Mouse (Mus musculus): Measurements from ENCODE around the gene Gramd1b. TPM values are rescaled to one million over a fixed set of nuclear protein-coding genes. Genes with fewer than 3 reads are reported as not detected.

Gramd1b gene
- polyA plus RNA-seq, 1 experiment: 79.8 TPM

DNA sequence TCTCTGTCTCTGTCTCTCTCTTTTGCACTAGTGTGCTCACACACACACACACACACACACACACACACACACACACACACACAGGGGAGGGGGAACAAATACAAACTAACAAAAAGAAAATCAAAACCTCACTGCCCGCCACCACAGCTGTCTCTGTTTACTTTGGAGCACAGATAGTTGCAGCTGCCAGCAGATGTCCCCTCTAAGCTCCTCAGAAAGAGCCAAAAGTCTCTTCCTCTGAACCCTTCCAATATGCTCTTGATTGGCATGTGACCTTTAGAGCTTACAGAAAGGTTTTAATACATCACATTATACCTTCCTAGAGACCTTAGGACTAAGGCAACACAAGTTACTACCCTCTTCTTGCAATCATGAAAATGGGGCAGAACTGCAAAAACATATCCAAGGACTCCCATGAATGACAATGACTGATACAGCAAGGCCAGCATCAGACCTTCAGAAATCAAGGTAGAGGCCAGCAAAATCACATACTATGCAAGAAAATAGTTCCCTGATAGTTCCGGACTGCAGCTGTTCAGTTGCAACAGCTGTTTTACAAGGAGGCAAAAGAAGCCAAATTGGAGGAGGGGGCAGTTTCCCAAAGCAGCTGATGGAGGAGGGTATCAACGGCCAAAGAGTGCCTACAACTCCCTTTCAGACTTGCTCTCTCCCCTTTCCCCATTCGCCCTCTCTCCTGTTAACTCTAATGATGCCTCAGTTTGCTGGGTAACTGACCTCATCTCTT, 72.5 kb downstream of the Gramd1b start:
- no peak for DNase-seq (ENCODE audit: low read depth)

GRCm38 (mm10) chr9:40457448-40457847, 73.7 kb downstream of the Gramd1b start:
- DNase-seq (ENCODE audit: low read depth): no peak

GRCm38 (mm10) chr9:40456191-40456590, 75.0 kb downstream of the Gramd1b start:
- no peak for DNase-seq (ENCODE audit: low read depth)

DNA sequence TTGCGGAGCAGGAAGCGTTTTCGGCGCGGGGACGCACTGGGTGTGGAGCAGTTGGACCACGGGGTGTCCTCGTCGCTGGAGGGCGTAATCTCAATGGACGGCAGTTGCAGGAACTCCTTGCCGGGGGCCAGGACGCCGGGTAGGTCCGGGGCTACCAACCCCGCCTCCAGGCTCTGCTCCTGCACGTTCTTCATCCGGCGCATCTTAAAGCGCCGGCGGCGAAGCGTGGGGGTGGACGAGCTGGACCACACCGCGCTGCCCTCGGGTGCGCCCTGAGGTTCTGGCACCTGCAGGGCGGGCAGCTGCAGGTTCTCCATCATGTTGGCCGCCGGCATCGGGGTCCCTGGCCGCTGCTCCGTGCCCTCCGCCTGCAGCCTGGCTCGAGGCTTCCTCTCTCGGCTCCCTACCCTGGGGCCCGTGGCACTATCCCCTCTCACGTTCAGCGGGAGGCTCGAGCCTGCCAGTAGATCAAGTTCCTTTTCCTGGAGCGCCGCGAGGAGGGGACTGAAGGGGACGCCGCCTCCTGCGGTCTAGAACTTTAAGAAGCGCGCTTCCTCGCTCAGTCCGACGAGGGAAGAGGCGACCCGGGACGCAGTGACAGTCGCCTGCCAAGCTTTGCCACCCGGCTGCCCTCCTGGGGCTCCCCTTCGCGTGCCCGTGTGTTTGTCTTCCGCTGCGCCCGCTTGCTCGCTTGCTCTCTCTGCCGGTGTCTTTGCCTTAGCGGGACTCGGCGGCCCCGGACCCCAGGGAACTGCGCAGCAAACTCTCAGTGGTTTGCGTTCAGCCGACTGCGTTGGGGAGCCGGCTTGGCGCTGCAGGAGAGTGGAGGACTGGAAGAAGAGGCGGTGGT, 75.6 kb downstream of the Gramd1b start:
- DNase-seq (ENCODE audit: low read depth): no peak

GRCm38 (mm10) chr9:40455020-40455335, 76.2 kb downstream of the Gramd1b start:
- no peak for DNase-seq (ENCODE audit: low read depth)

- no peak for DNase-seq (ENCODE audit: low read depth)
Measured at GRCm38 (mm10) chr9:40453889-40454288, 77.3 kb downstream of the Gramd1b start.

DNA sequence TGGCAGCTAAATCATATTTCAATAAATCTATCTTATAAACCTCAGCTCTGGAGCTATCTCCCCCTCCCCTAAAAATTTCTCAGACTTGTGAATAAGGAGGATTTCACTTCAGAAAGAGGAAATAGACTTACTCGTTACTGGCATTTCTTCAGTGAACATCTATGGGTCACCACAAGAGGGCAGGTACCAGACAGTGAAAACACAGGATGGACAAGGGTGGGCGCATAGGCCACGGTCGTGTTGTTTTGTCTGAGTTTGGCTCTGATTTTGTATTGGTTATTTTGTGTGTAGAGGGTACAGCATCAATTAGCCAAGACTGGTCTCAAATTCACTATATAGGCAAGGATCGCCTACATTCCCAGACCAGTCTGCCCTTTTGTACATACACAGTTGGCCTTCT, 79.0 kb downstream of the Gramd1b start:
- DNase-seq (ENCODE audit: low read depth): no peak

DNA sequence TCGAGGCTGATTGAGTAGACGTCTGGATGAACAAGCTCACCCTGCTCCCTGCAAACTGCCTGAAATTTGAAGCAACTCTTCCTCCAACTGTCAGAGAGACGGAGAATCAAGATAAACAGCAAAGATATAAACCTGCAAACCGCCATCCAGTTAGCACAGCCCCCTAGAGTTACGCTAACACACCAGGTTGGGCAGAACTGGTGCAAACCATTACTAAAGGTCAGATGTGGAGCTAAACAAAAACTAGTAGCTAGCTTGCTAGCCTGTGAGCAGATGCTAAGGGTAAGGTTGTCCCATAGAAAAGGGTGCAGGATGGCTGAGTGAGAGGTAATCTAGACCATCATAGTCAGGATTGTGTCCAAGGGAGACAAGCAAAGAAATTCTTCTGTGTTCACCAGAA, 80.4 kb downstream of the Gramd1b start:
- no peak for DNase-seq (ENCODE audit: low read depth)

- DNase-seq (ENCODE audit: low read depth): peak; percentile 49
Measured at GRCm38 (mm10) chr9:40450417-40450714, 80.8 kb downstream of the Gramd1b start.

DNA sequence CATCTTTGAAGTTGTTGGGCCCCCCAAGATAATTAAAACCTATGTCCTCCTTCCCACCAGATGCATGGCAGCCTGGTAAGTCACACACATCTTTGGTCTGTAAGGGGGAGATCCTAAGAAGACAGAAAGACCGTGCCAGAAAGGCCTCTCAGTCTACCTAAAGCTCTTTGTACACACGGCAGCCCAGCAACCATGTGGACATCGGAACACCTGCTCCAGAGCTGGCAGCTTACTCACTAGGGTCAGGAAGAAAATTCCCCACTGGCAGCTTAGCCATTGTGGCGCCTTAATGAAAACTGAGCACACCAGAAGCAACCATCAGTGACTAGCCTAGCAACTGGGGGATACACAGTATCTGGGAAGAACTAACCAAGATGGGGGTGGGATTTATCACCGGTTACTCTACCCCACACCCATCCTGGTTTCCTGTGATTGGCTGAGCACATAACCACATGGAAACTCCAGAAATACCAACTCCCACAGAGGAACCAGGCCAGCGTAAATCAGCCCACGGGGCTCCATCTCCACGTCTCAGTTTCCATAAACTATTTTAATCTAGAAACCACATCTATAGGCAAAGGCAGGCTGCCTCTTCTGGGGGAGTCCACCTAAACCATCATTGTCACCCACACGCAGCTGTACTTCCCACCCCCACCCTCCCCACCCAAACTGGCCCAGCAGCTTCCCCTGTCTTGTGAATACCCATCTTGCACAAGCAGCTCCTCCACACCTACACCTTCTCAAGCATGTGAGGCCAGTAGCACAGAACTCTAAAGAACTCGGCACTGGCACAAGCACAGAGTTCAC, 81.4 kb downstream of the Gramd1b start:
- no peak for DNase-seq (ENCODE audit: low read depth)

DNA sequence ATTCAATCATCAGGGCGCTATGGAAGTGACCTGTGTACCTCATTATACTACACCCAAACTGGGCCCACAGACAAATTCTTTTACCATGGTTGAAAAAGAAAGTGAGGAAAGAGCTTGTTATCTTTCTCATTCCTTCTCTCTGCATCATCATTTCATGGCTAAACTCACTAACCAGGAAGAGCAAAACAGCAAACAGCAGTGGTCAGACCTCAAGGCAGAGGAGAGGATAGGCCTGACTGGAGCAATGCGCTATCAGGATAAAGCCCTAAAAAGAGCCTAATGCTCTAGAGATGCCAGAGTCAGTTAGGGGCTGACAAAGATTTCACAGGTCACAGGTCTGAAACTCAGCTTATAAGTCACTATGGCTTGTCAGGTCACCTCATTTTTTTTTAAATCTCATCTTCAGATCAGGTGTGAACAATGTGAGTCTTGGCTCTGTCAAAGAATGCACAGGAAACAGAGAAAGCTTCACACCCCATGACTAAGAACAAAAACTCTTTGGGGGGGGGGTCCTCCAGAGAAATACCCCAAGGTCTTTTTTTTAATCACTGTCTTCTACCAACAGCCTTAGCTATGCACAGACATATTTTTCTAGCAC, 82.4 kb downstream of the Gramd1b start:
- DNase-seq (ENCODE audit: low read depth): no peak

- no peak for DNase-seq (ENCODE audit: low read depth)
Measured at GRCm38 (mm10) chr9:40447265-40447664, 83.9 kb downstream of the Gramd1b start.

DNA sequence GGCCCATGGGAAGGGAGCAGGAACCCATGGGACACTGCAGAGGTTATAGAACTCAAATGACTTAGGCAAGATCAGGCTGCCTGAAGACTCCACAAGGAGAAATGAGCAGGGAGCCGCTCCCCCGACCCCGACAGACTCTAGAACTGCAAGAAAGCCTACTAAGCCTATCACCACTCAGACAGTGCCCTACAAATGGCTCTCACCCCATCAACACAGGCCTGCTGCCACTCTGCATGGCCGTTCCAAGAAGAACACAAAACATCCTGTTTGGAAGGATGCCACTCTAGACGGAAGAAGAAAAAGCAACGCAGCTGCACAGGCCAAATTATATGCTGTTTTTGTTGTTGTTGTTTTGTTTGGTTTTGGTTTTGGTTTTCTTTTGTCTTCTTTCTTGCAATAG, 86.2 kb downstream of the Gramd1b start:
- DNase-seq (ENCODE audit: low read depth): no peak

DNA sequence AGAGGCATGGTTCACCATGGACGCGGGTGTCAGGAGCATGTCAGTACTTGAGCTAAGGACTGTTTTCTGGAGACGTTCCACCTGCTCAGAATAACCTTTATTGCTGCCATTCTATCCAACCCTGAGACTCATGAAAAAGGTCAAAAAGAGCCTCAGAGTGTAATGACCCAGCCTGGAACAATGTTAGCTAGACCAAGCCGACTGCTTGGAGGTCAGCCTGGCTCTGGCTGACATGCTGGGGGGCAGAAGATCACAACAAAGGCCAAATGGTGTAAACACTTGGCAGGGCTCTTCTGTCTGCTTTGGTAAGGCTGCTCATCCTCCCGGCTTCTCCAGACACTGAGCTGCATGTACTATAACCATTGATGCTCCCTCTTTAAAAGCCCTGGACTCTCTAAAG, 88.4 kb downstream of the Gramd1b start:
- no peak for DNase-seq (ENCODE audit: low read depth)

- DNase-seq (ENCODE audit: low read depth): no peak
Measured at GRCm38 (mm10) chr9:40439973-40440687, 91.1 kb downstream of the Gramd1b start.

- no peak for DNase-seq (ENCODE audit: low read depth)
Measured at GRCm38 (mm10) chr9:40438731-40439526, 92.3 kb downstream of the Gramd1b start.

DNA sequence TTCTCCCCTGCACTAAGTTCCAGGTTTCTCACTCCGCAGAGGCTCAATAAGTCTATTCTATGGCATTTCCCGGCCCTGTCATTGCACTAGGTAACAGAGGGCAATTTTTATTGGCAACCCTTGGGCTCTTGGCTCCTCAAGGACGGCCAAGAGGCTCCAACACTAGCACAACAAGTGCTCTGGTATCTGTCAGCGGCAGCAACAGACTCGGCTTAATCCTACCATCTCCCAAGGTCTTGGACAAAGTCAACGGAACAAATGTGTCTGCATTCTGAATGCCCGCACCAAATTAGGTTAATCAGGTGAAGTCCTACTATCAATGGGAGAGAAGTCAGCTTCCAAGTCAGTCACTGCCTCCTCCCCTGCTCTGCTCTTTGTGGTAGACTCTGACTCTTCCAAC, 93.3 kb downstream of the Gramd1b start:
- no peak for DNase-seq (ENCODE audit: low read depth)

GRCm38 (mm10) chr9:40433286-40433685, 97.9 kb downstream of the Gramd1b start:
- no peak for DNase-seq (ENCODE audit: low read depth)

- DNase-seq (ENCODE audit: low read depth): no peak
Measured at GRCm38 (mm10) chr9:40430969-40431368, 100.2 kb downstream of the Gramd1b start.

- no peak for DNase-seq (ENCODE audit: low read depth)
Measured at GRCm38 (mm10) chr9:40427663-40428062, 103.5 kb downstream of the Gramd1b start.
